Mouse (Mus musculus) mouse trophoblast stem cell (cell line): ENCODE measurements around the gene Esp16.
"Not testable (repeated sequence)": the region's sequence is repeated elsewhere in the genome, so short reads cannot be mapped to it uniquely, and the experiment has no call there.

Source experiments
- in situ Hi-C, 2 experiments: fragments of 300-500 bp; cut with MseI, MboI; formaldehyde crosslinking; loops; 2 replicates in 1 of 2; 3 replicates in 1 of 2; pipeline ENCODE4 v1.15.1; 2025

Gene Esp16

GRCm38 (mm10) chr17:39535842-39536241, at the start of gene Esp16:
Esp16 (plus strand) TSS chr17:39536142.
- in situ Hi-C loops: not testable (repeated sequence)

GRCm38 (mm10) chr17:39498043-39498442, 37.9 kb upstream of the Esp16 start:
- in situ Hi-C loops: not testable (repeated sequence)
